20 mouse cellular contexts compared by ENCODE assay signal in the genomic region with DNA sequence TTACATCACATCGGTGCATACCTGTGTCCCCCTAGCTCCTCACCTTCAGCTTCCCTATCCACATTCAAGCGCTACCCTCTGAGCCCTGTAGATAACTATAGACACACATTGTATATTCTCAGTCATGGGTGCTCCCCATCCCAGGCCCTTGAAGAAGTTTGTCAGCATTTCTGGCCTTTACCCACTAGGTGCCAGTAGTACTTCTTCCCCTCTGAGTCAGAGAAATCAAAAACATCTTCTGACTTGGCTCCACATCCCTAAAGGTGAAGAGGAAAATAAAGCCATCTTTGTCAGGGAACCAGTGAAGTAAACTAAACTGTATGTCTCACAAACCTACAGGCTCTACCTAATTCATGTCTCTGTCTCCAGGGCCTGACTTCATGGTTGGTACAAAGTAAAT.
DNase-seq lines count a peak whose midpoint lies in the region; ATAC-seq and TF ChIP-seq lines count a peak whose summit lies in the region.
"Had no signal": no experiment of that assay in that cellular context is flagged by ENCODE, and none has a peak within 500 bp of the region (broad histone marks: within the 10 kb centered on the region; RNA-seq: fewer than 3 reads in every experiment).

No protein-coding gene starts in this region.

- H3K36me3 ChIP-seq in forebrain, postnatal 0 days (ENCODE audit: insufficient read depth), result peaks cover 9% of the 10 kb centered on the region; the same call in 1 of the 2 replicates
- no peaks in the 10 kb centered on the region for H3K36me3 ChIP-seq in forebrain, embryonic 15.5 days
- no peaks in the 10 kb centered on the region for H3K36me3 ChIP-seq in kidney, postnatal 0 days (ENCODE audit: insufficient read depth, low read length)
- H3K36me3 ChIP-seq in kidney, adult 2 months (ENCODE audit: control insufficient read depth, insufficient read depth, low read length), result no peaks in the 10 kb centered on the region
- H3K36me3 ChIP-seq in midbrain, embryonic 14.5 days (ENCODE audit: control insufficient read depth, insufficient read depth, low read length), result 0 out of 2 replicates have a peak, but pooled peaks cover 4% of the 10 kb centered on the region
- H3K36me3 ChIP-seq in midbrain, embryonic 13.5 days, result peaks cover 7% of the 10 kb centered on the region; the same call in 1 of the 2 replicates
- H3K36me3 ChIP-seq: forebrain, embryonic 12.5 days; limb, embryonic 10.5 days; midbrain, embryonic 12.5 days had no signal

- no peak for ATAC-seq in forebrain, postnatal 0 days
- ATAC-seq in forebrain, embryonic 15.5 days (replicated peaks), result no peak
- no peak for ATAC-seq in kidney, postnatal 0 days (replicated peaks; ENCODE audit: low FRiP score, low read depth)
- no peak for ATAC-seq in midbrain, embryonic 14.5 days (ENCODE audit: low FRiP score, low TSS enrichment)
- no peak for ATAC-seq in midbrain, embryonic 13.5 days

- no peaks in the 10 kb centered on the region for H3K27me3 ChIP-seq in forebrain, postnatal 0 days (ENCODE audit: insufficient read depth, low read length)
- no peaks in the 10 kb centered on the region for H3K27me3 ChIP-seq in forebrain, embryonic 15.5 days
- H3K27me3 ChIP-seq in kidney, postnatal 0 days (ENCODE audit: insufficient read depth, low read length), result no peaks in the 10 kb centered on the region
- no peaks in the 10 kb centered on the region for H3K27me3 ChIP-seq in kidney, adult 2 months (replicated peaks; ENCODE audit: control insufficient read depth, insufficient read depth, low read length)
- H3K27me3 ChIP-seq in midbrain, embryonic 14.5 days (ENCODE audit: control insufficient read depth, insufficient read depth, low read length), result no peaks in the 10 kb centered on the region
- H3K27me3 ChIP-seq in midbrain, embryonic 13.5 days, result no peaks in the 10 kb centered on the region
- H3K27me3 ChIP-seq: forebrain, embryonic 12.5 days; hindbrain, embryonic 13.5 days; midbrain, embryonic 12.5 days had no signal

- H3K4me1 ChIP-seq in forebrain, postnatal 0 days (ENCODE audit: insufficient read depth), result no peaks in the 10 kb centered on the region
- peaks cover 4% of the 10 kb centered on the region; the same call in 1 of the 2 replicates for H3K4me1 ChIP-seq in forebrain, embryonic 15.5 days
- no peaks in the 10 kb centered on the region for H3K4me1 ChIP-seq in kidney, postnatal 0 days (replicated peaks; ENCODE audit: insufficient read depth, low read length)
- no peaks in the 10 kb centered on the region for H3K4me1 ChIP-seq in kidney, adult 2 months (ENCODE audit: control insufficient read depth, insufficient read depth, low read length)
- no peaks in the 10 kb centered on the region for H3K4me1 ChIP-seq in midbrain, embryonic 14.5 days (ENCODE audit: control insufficient read depth, insufficient read depth, low read length)
- peaks cover 4% of the 10 kb centered on the region; the same call in 1 of the 2 replicates for H3K4me1 ChIP-seq in midbrain, embryonic 13.5 days (replicated peaks)
- H3K4me1 ChIP-seq: forebrain, embryonic 12.5 days; midbrain, embryonic 12.5 days had no signal

- no peak overlapping the region for H3K9ac ChIP-seq in forebrain, postnatal 0 days
- no peak overlapping the region for H3K9ac ChIP-seq in forebrain, embryonic 15.5 days (replicated peaks)
- H3K9ac ChIP-seq in kidney, postnatal 0 days (ENCODE audit: low read depth, low read length), result no peak overlapping the region
- no peak overlapping the region for H3K9ac ChIP-seq in midbrain, embryonic 14.5 days (replicated peaks; ENCODE audit: low read length)
- H3K9ac ChIP-seq in midbrain, embryonic 13.5 days (replicated peaks), result no peak overlapping the region
- H3K9ac ChIP-seq: forebrain, embryonic 12.5 days; hindbrain, embryonic 13.5 days; midbrain, embryonic 12.5 days had no signal

- H3K4me2 ChIP-seq in forebrain, postnatal 0 days (ENCODE audit: low read depth), result no peak overlapping the region
- H3K4me2 ChIP-seq in forebrain, embryonic 15.5 days (replicated peaks), result no peak overlapping the region
- H3K4me2 ChIP-seq in kidney, postnatal 0 days (ENCODE audit: low read length), result no peak overlapping the region
- H3K4me2 ChIP-seq in midbrain, embryonic 14.5 days (ENCODE audit: low read length), result no peak overlapping the region
- H3K4me2 ChIP-seq in midbrain, embryonic 13.5 days (replicated peaks), result no peak overlapping the region
- H3K4me2 ChIP-seq: forebrain, embryonic 12.5 days; heart, embryonic 11.5 days; hindbrain, embryonic 13.5 days; liver, embryonic 11.5 days; midbrain, embryonic 12.5 days had no signal

- no peak for TF ChIP-seq POLR2A in kidney, adult 2 months (IDR thresholded peaks at IDR 0.05; ENCODE audit: low read depth, low read length)

- H3K27ac ChIP-seq in forebrain, postnatal 0 days (ENCODE audit: low read depth, low read length), result no peak overlapping the region
- no peak overlapping the region for H3K27ac ChIP-seq in forebrain, embryonic 15.5 days (replicated peaks)
- H3K27ac ChIP-seq in kidney, postnatal 0 days, result no peak overlapping the region
- H3K27ac ChIP-seq in kidney, adult 2 months (ENCODE audit: insufficient read depth, low read depth, low read length), result no peak overlapping the region
- no peak overlapping the region for H3K27ac ChIP-seq in midbrain, embryonic 14.5 days (replicated peaks; ENCODE audit: low read depth, low read length)
- no peak overlapping the region for H3K27ac ChIP-seq in midbrain, embryonic 13.5 days
- H3K27ac ChIP-seq: forebrain, embryonic 12.5 days; hindbrain, embryonic 13.5 days; limb, embryonic 10.5 days; midbrain, embryonic 12.5 days had no signal

- DNase-seq in forebrain, postnatal 0 days, result no peak
- peak; percentile 15 for DNase-seq in kidney, postnatal 0 days (ENCODE audit: low spot score)
- no peak for DNase-seq in kidney, adult 2 months
- peak; percentile 41 for DNase-seq in midbrain, embryonic 14.5 days
- DNase-seq in urinary bladder, postnatal 14 days (ENCODE audit: low spot score), result no peak
- DNase-seq: cerebellum, adult 8-10 months; gastrocnemius, postnatal 36 days; kidney, adult 11 months; kidney, postnatal 10 days; lung, adult 2 months; right cerebral cortex, postnatal 25 days; thymus, adult 18-20 months had no signal

- peak; percentile 51 for TF ChIP-seq CTCF in forebrain, postnatal 0 days (IDR thresholded peaks at IDR 0.05; ENCODE audit: low read depth)
- peak; percentile 56; the same call in 1 of the 2 replicates for TF ChIP-seq CTCF in kidney, postnatal 0 days (IDR thresholded peaks at IDR 0.05; ENCODE audit: low read depth)
- no peak for TF ChIP-seq CTCF in kidney, adult 2 months (conservative IDR thresholded peaks at IDR 0.05; ENCODE audit: insufficient read depth, insufficient read length, low read depth, low read length)

- no peak overlapping the region for H3K4me3 ChIP-seq in forebrain, postnatal 0 days (ENCODE audit: low read depth, low read length)
- H3K4me3 ChIP-seq in forebrain, embryonic 15.5 days, result no peak overlapping the region
- H3K4me3 ChIP-seq in kidney, postnatal 0 days (replicated peaks; ENCODE audit: low read depth, low read length), result no peak overlapping the region
- no peak overlapping the region for H3K4me3 ChIP-seq in kidney, adult 2 months (ENCODE audit: insufficient read depth, low read depth, low read length)
- no peak overlapping the region for H3K4me3 ChIP-seq in midbrain, embryonic 14.5 days (replicated peaks; ENCODE audit: low read depth, low read length)
- H3K4me3 ChIP-seq in midbrain, embryonic 13.5 days (replicated peaks), result no peak overlapping the region
- H3K4me3 ChIP-seq: forebrain, embryonic 12.5 days; hindbrain, embryonic 13.5 days; limb, embryonic 10.5 days; midbrain, embryonic 12.5 days had no signal

- 95% methylated on average over 2 of the region's 2 CpGs for WGBS in forebrain, postnatal 0 days
- WGBS in forebrain, embryonic 15.5 days, result 93% methylated on average over 2 of the region's 2 CpGs
- 87% methylated on average over 2 of the region's 2 CpGs for WGBS in kidney, postnatal 0 days
- WGBS in kidney, adult 2 months, result 89% methylated on average over 2 of the region's 2 CpGs
- WGBS in midbrain, embryonic 14.5 days, result 86% methylated on average over 2 of the region's 2 CpGs
- WGBS in midbrain, embryonic 13.5 days, result 94% methylated on average over 2 of the region's 2 CpGs

- no peaks in the 10 kb centered on the region for H3K9me3 ChIP-seq in forebrain, postnatal 0 days (ENCODE audit: low read length)
- no peaks in the 10 kb centered on the region for H3K9me3 ChIP-seq in forebrain, embryonic 15.5 days
- no peaks in the 10 kb centered on the region for H3K9me3 ChIP-seq in kidney, postnatal 0 days (replicated peaks; ENCODE audit: low read length)
- H3K9me3 ChIP-seq in midbrain, embryonic 14.5 days (ENCODE audit: control insufficient read depth, low read length), result no peaks in the 10 kb centered on the region
- no peaks in the 10 kb centered on the region for H3K9me3 ChIP-seq in midbrain, embryonic 13.5 days
- H3K9me3 ChIP-seq: forebrain, embryonic 12.5 days; hindbrain, embryonic 13.5 days; limb, embryonic 10.5 days; midbrain, embryonic 12.5 days had no signal

Comparison
In these comparisons a context has a peak if more than half of its experiments do, and no peak if none do; other contexts are left out.
1. DNase-seq: peak in kidney, postnatal 0 days (single experiment) and midbrain, embryonic 14.5 days (single experiment); none in forebrain, postnatal 0 days (single experiment), kidney, adult 2 months (single experiment) and urinary bladder, postnatal 14 days (single experiment).